Mouse (Mus musculus) lung, postnatal 0 days (tissue): ENCODE data around the gene Topbp1. TPM values are rescaled to one million over a fixed set of nuclear protein-coding genes. Genes with fewer than 3 reads are reported as not detected.

ENCODE experiments used
- ATAC-seq: fragments of 200-750 bp; cut with Nextera tagmentation; 2 replicates; pipeline ENCODE4 v1.8.0; 2017; ENCODE audit warnings: moderate library complexity
- DNase-seq: peaks from one replicate; pipeline ENCODE4 v3.0.0-alpha.2; 2016; ENCODE audit warnings: low spot score
- H3K27ac ChIP-seq: fragments of 300-500 bp; sonication (generic); 2 replicates; pipeline ENCODE4 v1.5.1; 2014; ENCODE audit warnings: antibody characterized with exemption, mild to moderate bottlenecking, low read length, mixed read lengths
- H3K27me3 ChIP-seq: fragments of 300-500 bp; sonication (generic); replicated peaks from 2 replicates; pipeline ENCODE4 v1.6.1; 2014; ENCODE audit warnings: low read length, mixed read lengths; ENCODE audit not compliant: insufficient read depth
- H3K36me3 ChIP-seq: fragments of 300-500 bp; sonication (generic); 2 replicates; pipeline ENCODE4 v1.6.1; 2014; ENCODE audit warnings: low read length, mixed read lengths; ENCODE audit not compliant: insufficient read depth
- H3K4me1 ChIP-seq: fragments of 300-500 bp; sonication (generic); 2 replicates; pipeline ENCODE4 v1.6.1; 2014; ENCODE audit warnings: antibody characterized with exemption, low read depth, low read length, mixed read lengths; ENCODE audit not compliant: insufficient read depth
- H3K4me2 ChIP-seq: fragments of 300-500 bp; sonication (generic); replicated peaks from 2 replicates; pipeline ENCODE4 v1.6.1; 2014; ENCODE audit warnings: low read depth, mild to moderate bottlenecking, low read length, moderate library complexity, mixed read lengths
- H3K4me3 ChIP-seq: fragments of 300-500 bp; sonication (generic); 2 replicates; pipeline ENCODE4 v1.5.1; 2014; ENCODE audit warnings: low read depth, low read length
- H3K9ac ChIP-seq: fragments of 300-500 bp; sonication (generic); replicated peaks from 2 replicates; pipeline ENCODE4 v1.6.1; 2014; ENCODE audit warnings: low read depth, mild to moderate bottlenecking
- H3K9me3 ChIP-seq: fragments of 300-500 bp; sonication (generic); 2 replicates; pipeline ENCODE4 v1.6.1; 2016; ENCODE audit warnings: low read length, mixed read lengths
- CTCF ChIP-seq: IDR thresholded peaks from 2 replicates; pipeline ENCODE4 v1.5.1; 2016; ENCODE audit warnings: antibody characterized with exemption, mild to moderate bottlenecking
- EP300 ChIP-seq: IDR thresholded peaks from 2 replicates; pipeline ENCODE4 v1.6.1; 2016; ENCODE audit warnings: antibody characterized with exemption, mild to moderate bottlenecking, control low read depth
- WGBS: fragments of 180-500 bp; shearing (Covaris S2); extraction: QIAGEN DNeasy Blood & Tissue Kit; methylation state at CpG from one replicate; pipeline ENCODE4 v1.1.7; 2014; 5-methylcytosine and 5-hydroxymethylcytosine counted together
- polyA plus RNA-seq: library from polyadenylated mRNA; unstranded; fragments of >200 nt; fragmentation: Nextera tagmentation; extraction: Ambion mirVana; gene quantifications from 2 replicates; pipeline ENCODE4 v1.2.1, GENCODE M21; 2015

Gene Topbp1
- polyA plus RNA-seq, 1 experiment from 2014 or later, result 15.7 TPM

DNA sequence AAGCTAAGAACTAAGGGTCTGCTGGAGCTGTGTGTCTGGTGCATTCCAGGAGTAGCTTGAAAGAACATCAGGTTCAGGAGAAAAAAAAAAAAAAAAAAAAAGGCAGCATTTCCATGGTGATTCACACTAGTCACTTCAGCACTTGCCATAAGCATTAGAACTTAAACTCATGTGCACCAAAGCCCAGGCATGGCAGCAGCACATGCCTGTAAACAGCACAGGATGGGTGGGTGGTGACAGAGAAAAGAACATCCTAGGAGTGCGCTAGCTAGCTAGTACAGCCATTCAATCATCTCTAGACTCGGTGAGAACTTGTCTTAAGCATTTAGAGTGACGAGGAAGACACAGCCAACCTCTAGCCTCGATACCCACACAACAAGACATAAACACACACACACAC, 53.5 kb downstream of the Topbp1 start:
- DNase-seq (no peak), ATAC-seq (no peak)
- H3K27ac ChIP-seq, result no peak overlapping the region
- TF ChIP-seq EP300 (no peak), CTCF (no peak)
- H3K4me3 ChIP-seq, result no peak overlapping the region
- no peaks in the 10 kb centered on the region for H3K27me3 ChIP-seq
- 73% methylated on average over 4 of the region's 4 CpGs for WGBS
- H3K36me3 ChIP-seq, result peaks cover 6% of the 10 kb centered on the region; the same call in 1 of the 2 replicates
- no peak overlapping the region for H3K9ac ChIP-seq
- no peaks in the 10 kb centered on the region for H3K9me3 ChIP-seq
- H3K4me1 ChIP-seq, result no peaks in the 10 kb centered on the region
- H3K4me2 ChIP-seq, result no peak overlapping the region

DNA sequence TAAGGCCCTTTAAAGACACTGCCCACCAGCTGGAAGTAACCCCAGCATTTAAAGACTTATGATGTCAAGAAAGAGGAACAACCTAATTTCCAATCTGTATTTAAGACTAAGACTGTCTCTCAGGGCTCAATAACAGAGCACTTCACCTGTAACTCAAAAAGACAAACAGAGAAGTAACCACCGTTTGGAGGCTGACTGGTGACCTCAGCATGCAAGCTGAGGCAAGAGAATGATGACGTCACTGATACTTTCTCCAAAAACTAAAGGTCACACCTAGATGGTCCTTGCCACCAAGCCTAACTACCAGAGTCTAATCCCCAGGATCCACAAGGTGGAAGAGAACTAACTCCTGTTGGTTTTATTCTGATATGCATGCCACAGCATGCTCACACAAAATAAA, 55.6 kb downstream of the Topbp1 start:
- ATAC-seq, result no peak
- Histone ChIP-seq H3K4me3 (no peak overlapping the region), H3K27me3 (no peaks in the 10 kb centered on the region), H3K4me1 (no peaks in the 10 kb centered on the region), H3K36me3 (peaks cover 6% of the 10 kb centered on the region; the same call in 1 of the 2 replicates), H3K9me3 (no peaks in the 10 kb centered on the region), H3K4me2 (no peak overlapping the region), H3K27ac (no peak overlapping the region), H3K9ac (no peak overlapping the region)
- TF ChIP-seq EP300, result no peak
- TF ChIP-seq CTCF, result no peak
- WGBS, result 48% methylated on average over 2 of the region's 2 CpGs
- no peak for DNase-seq

DNA sequence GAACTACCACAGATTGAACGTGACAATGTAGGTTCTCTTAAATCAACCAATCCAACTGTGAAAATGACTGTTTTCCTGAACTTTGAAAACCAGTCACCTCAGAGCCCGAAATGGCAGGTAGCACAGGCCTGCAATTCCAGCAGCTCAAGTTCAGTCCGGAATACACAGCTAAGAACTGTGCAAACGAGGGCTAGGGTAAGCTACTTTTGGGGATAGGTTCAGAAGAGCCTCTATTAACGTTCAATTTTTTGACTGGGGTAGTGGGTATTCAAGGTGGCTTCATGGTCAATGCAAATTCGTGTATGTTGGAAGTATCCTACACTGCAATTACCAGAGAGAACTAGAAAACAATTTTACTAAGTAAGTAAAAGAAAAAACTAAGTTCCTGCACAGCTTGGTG, 58.1 kb downstream of the Topbp1 start:
- DNase-seq, result no peak
- Histone ChIP-seq H3K4me2 (peak overlapping the region; percentile 71; the same call in 1 of the 2 replicates), H3K27me3 (no peaks in the 10 kb centered on the region), H3K27ac (no peak overlapping the region), H3K4me3 (no peak overlapping the region), H3K9me3 (no peaks in the 10 kb centered on the region), H3K9ac (no peak overlapping the region), H3K4me1 (peaks cover 6% of the 10 kb centered on the region; the same call in 1 of the 2 replicates), H3K36me3 (peaks cover 5% of the 10 kb centered on the region; the same call in 1 of the 2 replicates)
- TF ChIP-seq EP300 (no peak), CTCF (no peak)
- ATAC-seq, result no peak
- WGBS, result 43% methylated on average over 6 of the region's 6 CpGs

DNA sequence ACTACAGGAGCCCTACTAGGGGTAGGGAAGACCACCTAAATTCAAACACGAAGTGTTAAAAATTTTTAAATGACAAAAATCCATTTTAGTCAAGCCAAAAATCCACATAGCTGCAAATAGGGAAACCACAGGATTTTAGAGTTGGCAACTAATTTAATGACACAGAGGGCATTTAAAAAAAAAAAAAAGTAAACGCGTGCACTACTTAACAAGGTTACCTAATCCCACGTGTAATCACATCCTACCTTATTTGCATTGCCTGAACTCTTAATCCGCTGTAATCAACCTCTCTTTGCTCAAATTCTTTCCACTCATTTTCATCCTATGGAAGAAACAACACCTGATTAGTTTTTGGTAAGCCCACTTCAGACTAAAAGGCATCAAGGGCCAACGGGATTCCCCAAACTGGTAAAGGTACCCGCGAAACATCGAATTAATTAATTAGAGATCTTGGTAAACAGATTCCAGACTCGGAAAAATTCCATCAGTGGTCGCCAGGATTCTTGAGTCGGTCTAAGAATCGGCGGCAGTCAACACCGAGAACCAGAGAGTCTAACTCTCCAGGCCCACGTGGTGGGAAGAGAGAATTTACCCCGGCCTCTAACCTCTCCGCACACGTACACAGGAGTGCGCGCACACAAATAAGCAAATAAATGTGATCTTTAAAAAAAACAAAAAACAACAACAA, 58.9 kb downstream of the Topbp1 start:
- ATAC-seq, result no peak
- peak overlapping the region; percentile 98; the same call in 1 of the 2 replicates for H3K27ac ChIP-seq
- TF ChIP-seq CTCF, result no peak
- no peak for TF ChIP-seq EP300
- 2% methylated on average over 21 of the region's 21 CpGs for WGBS
- peaks cover 6% of the 10 kb centered on the region; the same call in 1 of the 2 replicates for H3K4me1 ChIP-seq
- peak overlapping the region; percentile 71 for H3K4me2 ChIP-seq
- peak; percentile 40 for DNase-seq
- no peaks in the 10 kb centered on the region; the same call in 1 of the 2 replicates for H3K36me3 ChIP-seq
- no peaks in the 10 kb centered on the region for H3K9me3 ChIP-seq
- no peaks in the 10 kb centered on the region for H3K27me3 ChIP-seq
- peak overlapping the region; percentile 99 for H3K9ac ChIP-seq
- peak overlapping the region; percentile 80 for H3K4me3 ChIP-seq

DNA sequence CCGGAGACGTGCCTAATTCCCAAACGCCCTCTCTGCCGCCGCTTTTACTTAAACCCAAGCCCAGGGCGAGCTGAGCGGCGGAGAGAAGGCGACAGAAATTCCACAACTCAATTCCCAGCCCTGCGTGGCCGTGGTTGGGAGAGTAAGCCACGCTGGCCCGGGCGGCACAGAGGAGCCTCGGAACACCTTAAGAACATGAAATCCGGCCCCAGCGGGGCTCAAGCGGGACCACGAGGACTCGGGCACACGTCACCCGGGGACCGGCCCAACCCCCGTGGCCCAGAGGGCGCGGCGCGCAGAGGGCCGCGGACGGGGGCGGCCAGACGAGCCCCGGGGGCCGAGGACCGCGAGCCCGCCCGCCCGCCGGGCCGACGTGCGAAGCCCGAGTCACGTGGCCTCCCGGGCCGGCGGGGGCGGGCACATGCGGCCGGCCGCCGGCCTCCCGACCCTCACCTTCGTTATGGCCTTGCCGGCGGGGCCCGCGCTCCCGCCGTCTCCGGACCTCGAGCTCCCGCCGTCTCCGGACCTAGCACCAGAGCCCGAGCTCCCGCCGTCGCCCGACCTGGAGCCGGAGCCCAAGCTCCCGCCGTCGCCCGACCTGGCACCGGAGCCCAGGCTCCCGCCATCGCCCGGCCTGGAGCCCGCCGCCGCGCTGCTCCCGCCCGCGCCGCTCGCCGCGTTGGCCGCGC, 59.7 kb downstream of the Topbp1 start:
- H3K36me3 ChIP-seq, result no peaks in the 10 kb centered on the region
- peak overlapping the region; percentile 71 for H3K4me2 ChIP-seq
- H3K27ac ChIP-seq, result peak overlapping the region; percentile 98
- peaks cover 6% of the 10 kb centered on the region; the same call in 1 of the 2 replicates for H3K4me1 ChIP-seq
- DNase-seq, result peak; percentile 79
- peak overlapping the region; percentile 80 for H3K4me3 ChIP-seq
- H3K9me3 ChIP-seq, result no peaks in the 10 kb centered on the region
- WGBS, result 2% methylated on average over 74 of the region's 94 CpGs
- peak; percentile 49 for ATAC-seq
- peak overlapping the region; percentile 99 for H3K9ac ChIP-seq
- TF ChIP-seq EP300 (no peak), CTCF (no peak)
- no peaks in the 10 kb centered on the region for H3K27me3 ChIP-seq
